Mouse (Mus musculus) heart, adult 9 months (tissue): ENCODE results near the gene Pacs2.
A peak's percentile ranks its signal among the peaks of the same experiment; 100 is the strongest.

Experiments
- DNase-seq, 2 experiments: peaks; one replicate each; pipeline ENCODE4 v3.0.0; 2022; ENCODE audit warnings: low spot score in 2 of 2

The Pacs2 gene

GRCm38 (mm10) chr12:113089107-113089506, 74.8 kb downstream of the Pacs2 start:
- DNase-seq, result no peak

DNA sequence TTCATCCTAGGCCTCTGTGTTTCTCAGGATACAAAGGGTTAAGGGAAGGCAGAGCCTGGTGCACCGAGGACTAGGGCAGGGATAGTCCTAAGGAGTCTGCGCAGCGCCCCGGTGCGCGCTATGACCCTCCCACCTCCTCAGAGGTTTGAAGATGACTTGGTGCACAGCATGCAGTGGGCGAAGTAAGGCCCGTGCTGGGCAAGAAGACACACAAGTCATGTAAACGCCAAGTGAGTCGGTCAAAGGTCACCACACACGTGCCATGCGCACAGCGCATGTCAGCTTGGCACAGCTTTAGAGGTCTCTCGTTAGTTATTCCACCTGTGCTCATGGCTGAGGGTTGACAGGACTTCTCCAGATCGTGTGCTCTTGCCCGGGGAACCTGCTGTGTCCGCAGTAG, 75.7 kb downstream of the Pacs2 start:
- DNase-seq, result no peak

GRCm38 (mm10) chr12:113097040-113097439, 82.7 kb downstream of the Pacs2 start:
- no peak for DNase-seq

DNA sequence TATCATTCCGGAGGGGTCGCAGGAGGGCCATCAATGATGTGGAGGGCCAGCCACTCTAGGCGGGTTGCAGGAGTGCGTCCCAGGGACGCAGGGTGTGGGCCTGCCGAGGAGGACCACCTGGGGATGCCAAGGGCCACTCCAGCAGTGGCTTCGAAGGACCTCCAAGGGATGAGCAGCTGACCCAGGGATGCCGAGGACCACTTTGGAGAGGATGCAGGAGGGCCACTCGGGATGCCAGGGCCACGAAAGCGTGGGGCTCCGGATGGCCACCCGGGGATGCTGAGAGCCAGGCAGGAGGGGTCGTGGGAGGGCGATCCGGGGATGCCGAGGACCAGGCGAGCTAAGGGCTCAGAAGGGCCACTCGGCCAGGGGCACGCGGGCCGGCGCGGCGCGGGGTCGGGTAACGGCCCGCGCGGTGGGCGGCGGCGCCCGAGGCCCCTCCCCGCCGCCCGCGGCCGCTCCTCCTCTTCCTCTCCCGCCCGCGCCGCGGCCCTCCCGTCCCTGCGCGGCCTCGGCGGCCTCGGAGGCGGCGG, 83.5 kb downstream of the Pacs2 start, which contains the start of gene Mta1:
Gene Mta1, plus strand, starts transcription at position 530 of the 533 bp plus-strand sequence.
- DNase-seq, result peak; percentile 35 to 61

DNA sequence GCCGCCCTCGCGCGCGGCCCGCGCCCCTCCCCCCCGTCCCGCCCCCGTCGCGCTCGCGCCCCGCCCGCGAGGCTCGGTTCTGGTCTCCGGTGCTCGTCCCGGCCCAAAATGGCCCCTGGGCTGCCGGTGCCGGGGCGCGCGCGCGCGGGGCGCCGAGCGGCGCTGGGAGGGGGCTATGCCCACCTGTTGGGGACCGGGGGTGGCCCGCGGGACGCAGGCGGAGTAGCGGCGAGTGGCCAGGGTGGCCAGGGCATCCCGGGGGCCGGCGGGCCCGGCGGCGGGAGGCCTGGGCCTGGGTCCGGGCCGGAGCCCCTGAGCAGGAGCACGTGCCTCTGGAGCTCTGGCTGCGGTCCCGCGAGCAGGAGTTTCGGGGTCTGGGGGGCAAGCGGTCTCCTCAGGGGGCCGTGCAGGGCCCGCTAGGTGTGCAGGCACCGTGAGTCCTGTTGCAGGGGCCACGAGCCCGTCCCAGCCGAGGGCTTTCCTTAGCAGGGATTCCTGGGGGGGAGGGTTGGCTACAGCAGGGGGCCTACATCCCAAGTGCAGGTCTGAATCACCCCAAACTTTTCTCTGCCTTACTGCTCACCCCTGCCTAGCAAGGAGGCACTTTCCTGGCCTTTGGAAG, 84.3 kb downstream of the Pacs2 start:
- peak; percentile 31 to 40 for DNase-seq

- DNase-seq, result no peak
These were observed 85.3 kb downstream of the Pacs2 start for GRCm38 (mm10) chr12:113099470-113100237.

GRCm38 (mm10) chr12:113100448-113101076, 86.3 kb downstream of the Pacs2 start:
- peak in 1 of 2 experiments; percentile 53 for DNase-seq

DNA sequence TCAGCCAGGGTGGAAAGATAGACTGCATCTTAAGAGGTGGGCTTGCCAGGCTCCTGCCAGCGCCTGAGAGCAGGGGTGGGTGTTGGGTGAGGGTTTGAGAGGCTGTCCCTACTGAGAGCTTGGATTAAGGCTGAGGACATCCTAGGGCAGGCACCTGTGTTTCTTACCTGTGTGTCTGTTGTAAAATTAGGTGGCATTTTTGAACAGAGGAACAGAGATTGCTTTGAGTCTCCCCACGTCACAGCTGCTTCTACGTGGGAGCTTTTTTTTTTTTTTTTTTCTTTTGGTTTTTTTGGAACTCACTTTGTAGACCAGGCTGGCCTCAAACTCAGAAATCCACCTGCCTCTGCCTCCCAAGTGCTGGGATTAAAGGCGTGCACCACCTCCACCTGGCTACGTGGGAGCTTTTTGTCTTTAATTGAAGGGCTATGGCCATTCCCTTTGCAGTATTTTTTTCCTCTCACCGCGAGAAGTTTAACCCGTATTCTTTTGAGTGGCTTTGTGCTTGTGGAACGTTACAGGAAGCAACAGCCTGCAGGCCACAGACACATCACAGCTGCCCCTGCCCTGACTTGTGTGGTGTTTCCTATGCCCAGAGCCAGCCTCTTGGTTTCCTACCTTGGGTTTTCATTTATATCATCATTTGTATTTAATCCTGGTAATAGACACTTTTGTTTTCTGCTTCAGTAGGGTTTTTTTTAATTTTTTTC, 87.1 kb downstream of the Pacs2 start:
- no peak for DNase-seq

GRCm38 (mm10) chr12:113102461-113102860, 88.2 kb downstream of the Pacs2 start:
- peak in 1 of 2 experiments; percentile 41 for DNase-seq

- no peak for DNase-seq
These were observed 89.6 kb downstream of the Pacs2 start for GRCm38 (mm10) chr12:113103846-113104451.

GRCm38 (mm10) chr12:113106386-113106785, 92.1 kb downstream of the Pacs2 start:
- DNase-seq, result no peak

GRCm38 (mm10) chr12:113107431-113108124, 93.3 kb downstream of the Pacs2 start:
- DNase-seq, result no peak

DNA sequence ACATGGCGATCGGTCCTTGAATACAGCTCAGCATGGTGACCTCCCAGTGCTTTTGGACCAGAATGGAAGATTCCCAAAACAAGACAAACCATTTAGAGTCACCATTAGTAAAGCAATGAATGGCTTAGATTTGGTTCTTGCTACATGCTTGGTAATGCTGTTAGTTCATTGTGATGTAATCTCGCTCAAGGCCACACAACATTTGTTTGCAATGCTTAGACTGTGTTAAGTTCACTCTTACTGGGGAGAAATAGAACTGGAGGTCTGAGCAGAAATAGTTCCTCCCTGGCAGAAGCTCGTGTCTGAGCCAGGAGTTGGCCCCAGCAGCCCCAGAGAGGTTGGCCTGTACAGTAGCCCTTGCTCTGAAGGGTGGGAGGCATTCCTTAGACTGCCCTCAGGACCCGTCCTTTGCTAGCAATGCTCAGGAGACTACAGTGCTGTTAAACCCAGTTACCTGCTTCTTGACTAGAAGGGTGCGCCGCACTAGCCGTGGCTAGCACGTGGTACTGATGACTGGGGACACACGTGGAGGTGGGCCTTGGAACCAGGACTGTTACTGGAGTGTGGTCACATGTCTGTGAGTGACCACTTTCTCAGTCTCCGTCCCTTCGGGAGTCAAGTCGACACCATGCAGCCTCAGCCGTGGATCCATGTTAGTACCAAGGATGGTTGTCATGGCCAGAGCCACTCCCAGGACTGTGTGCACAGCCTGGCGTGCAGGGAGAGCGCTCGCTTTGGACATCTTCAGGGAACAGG, 94.4 kb downstream of the Pacs2 start:
- no peak for DNase-seq

DNA sequence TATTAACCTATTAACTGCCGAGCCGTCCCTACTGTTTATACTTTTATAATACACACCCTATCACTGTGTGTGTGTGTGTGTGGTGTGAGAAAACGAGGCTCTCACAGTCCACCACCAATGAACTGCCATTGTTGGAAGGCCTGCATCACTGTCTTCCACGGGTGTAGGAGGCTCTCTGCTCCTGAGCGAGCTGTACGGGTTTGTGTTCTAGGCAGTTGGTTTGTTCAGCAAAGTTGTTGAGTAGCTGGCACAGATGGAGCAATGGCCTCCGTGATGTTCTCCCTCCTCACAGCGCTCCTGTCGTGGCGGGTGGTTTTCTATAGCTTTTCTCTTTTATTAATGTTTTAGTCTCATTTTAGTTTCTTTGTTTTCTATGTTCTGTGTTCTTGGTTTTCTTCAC, 95.5 kb downstream of the Pacs2 start:
- no peak for DNase-seq

GRCm38 (mm10) chr12:113114141-113114540, 99.8 kb downstream of the Pacs2 start:
- no peak for DNase-seq

- no peak for DNase-seq
These were observed 100.7 kb downstream of the Pacs2 start for GRCm38 (mm10) chr12:113114856-113115538.

GRCm38 (mm10) chr12:113119516-113120410, 105.5 kb downstream of the Pacs2 start:
- peak; percentile 66 to 83 for DNase-seq
